Mouse (Mus musculus) adrenal gland, postnatal 10 days (tissue): ENCODE measurements at regions not wholly inside any gene's neighbourhood (a gene's known extent, or its start where the extent isn't known, plus 50 kb on each side); places are given as distances from the start of the nearest gene placed in this dataset. TPM values are rescaled to one million over a fixed set of nuclear protein-coding genes. Genes with fewer than 3 reads are reported as not detected.

Experiments used
- DNase-seq: peaks from one replicate; pipeline ENCODE4 v3.0.0; 2021; ENCODE audit warnings: mixed read lengths
- microRNA-seq: library from miRNA; unstranded; fragments of <30 nt; microRNA quantifications from one replicate; pipeline ENCODE4 v1.2.0, GENCODE M21; 2021

GRCm38 (mm10) chr13:84066211-84066959, 155.7 kb upstream of the Tmem161b start:
- DNase-seq, result no peak

GRCm38 (mm10) chr13:84066960-84067665, 155.0 kb upstream of the Tmem161b start:
- no peak for DNase-seq

GRCm38 (mm10) chr13:84068365-84068764, 153.7 kb upstream of the Tmem161b start:
- DNase-seq, result no peak

Small RNA genes in the stretch of these regions (microRNA-seq; reads per million reads assigned to microRNA genes)
- not detected for gene Mir9-2
